ENCODE assay signal across 12 mouse cellular contexts in genomic region chr2:152950358-152951064, GRCm38 (mm10). TPM values are rescaled to one million over a fixed set of nuclear protein-coding genes. Genes with fewer than 3 reads are reported as not detected.
A peak's percentile ranks its signal among the peaks of the same experiment; 100 is the strongest.
DNase-seq lines count a peak whose midpoint lies in the region; ATAC-seq and TF ChIP-seq lines count a peak whose summit lies in the region.
"Had no signal": no experiment of that assay in that cellular context is flagged by ENCODE, and none has a peak within 500 bp of the region (broad histone marks: within the 10 kb centered on the region; RNA-seq: fewer than 3 reads in every experiment).

No protein-coding gene starts in this region.

- no peak overlapping the region for H3K9ac ChIP-seq in heart, embryonic 15.5 days
- H3K9ac ChIP-seq in embryonic facial prominence, embryonic 12.5 days, result no peak overlapping the region
- peak overlapping the region; percentile 65; the same call in 1 of the 2 replicates for H3K9ac ChIP-seq in hindbrain, embryonic 12.5 days
- H3K9ac ChIP-seq in midbrain, embryonic 16.5 days (ENCODE audit: low read depth, low read length), result peak overlapping the region; percentile 90

- H3K4me2 ChIP-seq in heart, embryonic 15.5 days, result peak overlapping the region; percentile 98
- peak overlapping the region; percentile 82 for H3K4me2 ChIP-seq in embryonic facial prominence, embryonic 12.5 days (replicated peaks)
- H3K4me2 ChIP-seq in hindbrain, embryonic 12.5 days (replicated peaks), result peak overlapping the region; percentile 96
- peak overlapping the region; percentile 70 for H3K4me2 ChIP-seq in midbrain, embryonic 16.5 days (ENCODE audit: low read length)

- H3K27ac ChIP-seq in heart, embryonic 15.5 days, result no peak overlapping the region
- H3K27ac ChIP-seq in embryonic facial prominence, embryonic 12.5 days, result no peak overlapping the region
- no peak overlapping the region for H3K27ac ChIP-seq in hindbrain, embryonic 12.5 days
- H3K27ac ChIP-seq in midbrain, embryonic 16.5 days (ENCODE audit: low read length), result no peak overlapping the region

- no peak for TF ChIP-seq POLR2A in lung, adult 2 months (IDR thresholded peaks at IDR 0.05; ENCODE audit: borderline replicate concordance, extremely low read depth, low read depth, low read length)

- H3K36me3 ChIP-seq in heart, embryonic 15.5 days, result no peaks in the 10 kb centered on the region
- no peaks in the 10 kb centered on the region for H3K36me3 ChIP-seq in embryonic facial prominence, embryonic 12.5 days
- H3K36me3 ChIP-seq in hindbrain, embryonic 12.5 days, result no peaks in the 10 kb centered on the region
- no peaks in the 10 kb centered on the region for H3K36me3 ChIP-seq in midbrain, embryonic 16.5 days (ENCODE audit: control insufficient read depth, insufficient read depth, low read length)
- H3K36me3 ChIP-seq: G1E had no signal

- ATAC-seq in heart, embryonic 15.5 days (replicated peaks; ENCODE audit: insufficient number of reproducible peaks, insufficient read depth, low FRiP score, low read depth), result no peak
- ATAC-seq in embryonic facial prominence, embryonic 12.5 days (ENCODE audit: insufficient number of reproducible peaks, insufficient read depth, low FRiP score, low TSS enrichment), result no peak
- 0 out of 2 replicates have a peak, but pooled peaks have one; percentile 34 for ATAC-seq in hindbrain, embryonic 12.5 days (ENCODE audit: low FRiP score)
- ATAC-seq in midbrain, embryonic 16.5 days, result peak; percentile 39; the same call in 1 of the 2 replicates
- no peak for ATAC-seq in activated CD4-positive, CD25-positive, alpha-beta regulatory T cell, adult 4 months

- no peaks in the 10 kb centered on the region for H3K9me3 ChIP-seq in heart, embryonic 15.5 days (replicated peaks)
- no peaks in the 10 kb centered on the region for H3K9me3 ChIP-seq in embryonic facial prominence, embryonic 12.5 days
- H3K9me3 ChIP-seq in hindbrain, embryonic 12.5 days (replicated peaks), result no peaks in the 10 kb centered on the region
- H3K9me3 ChIP-seq in midbrain, embryonic 16.5 days (replicated peaks; ENCODE audit: control insufficient read depth, low read length, poor library complexity, severe bottlenecking), result no peaks in the 10 kb centered on the region
- H3K9me3 ChIP-seq: G1E had no signal

- 35% methylated on average over 11 of the region's 11 CpGs for WGBS in heart, embryonic 15.5 days
- 34% methylated on average over 11 of the region's 11 CpGs for WGBS in embryonic facial prominence, embryonic 12.5 days
- WGBS in hindbrain, embryonic 12.5 days, result 40% methylated on average over 11 of the region's 11 CpGs
- WGBS in midbrain, embryonic 16.5 days, result 35% methylated on average over 11 of the region's 11 CpGs
- WGBS in lung, adult 2 months, result 44% methylated on average over 11 of the region's 11 CpGs

- peaks cover 9% of the 10 kb centered on the region for H3K4me1 ChIP-seq in heart, embryonic 15.5 days (replicated peaks)
- H3K4me1 ChIP-seq in embryonic facial prominence, embryonic 12.5 days, result 0 out of 2 replicates have a peak, but pooled peaks cover 7% of the 10 kb centered on the region
- H3K4me1 ChIP-seq in hindbrain, embryonic 12.5 days, result peaks cover 23% of the 10 kb centered on the region
- H3K4me1 ChIP-seq in midbrain, embryonic 16.5 days (ENCODE audit: control insufficient read depth, insufficient read depth, low read length), result peaks cover 11% of the 10 kb centered on the region
- H3K4me1 ChIP-seq in lung, adult 2 months (ENCODE audit: control insufficient read depth, insufficient read depth, low read length), result no peaks in the 10 kb centered on the region

- peaks cover 90% of the 10 kb centered on the region for H3K27me3 ChIP-seq in heart, embryonic 15.5 days
- H3K27me3 ChIP-seq in embryonic facial prominence, embryonic 12.5 days, result peaks cover 62% of the 10 kb centered on the region
- peaks cover 67% of the 10 kb centered on the region for H3K27me3 ChIP-seq in hindbrain, embryonic 12.5 days
- peaks cover 2% of the 10 kb centered on the region for H3K27me3 ChIP-seq in midbrain, embryonic 16.5 days (ENCODE audit: control insufficient read depth, insufficient read depth, low read depth, low read length)

- TF ChIP-seq CTCF in lung, adult 2 months (IDR thresholded peaks at IDR 0.05; ENCODE audit: insufficient read depth, low read length), result no peak

- peak overlapping the region; percentile 63; the same call in 1 of the 2 replicates for H3K4me3 ChIP-seq in heart, embryonic 15.5 days
- peak overlapping the region; percentile 63 for H3K4me3 ChIP-seq in embryonic facial prominence, embryonic 12.5 days
- peak overlapping the region; percentile 53 for H3K4me3 ChIP-seq in hindbrain, embryonic 12.5 days
- H3K4me3 ChIP-seq in midbrain, embryonic 16.5 days (ENCODE audit: low read depth, low read length), result peak overlapping the region; percentile 77
- no peak overlapping the region for H3K4me3 ChIP-seq in lung, adult 2 months (replicated peaks; ENCODE audit: extremely low read depth, low read depth, low read length)

- no peak for DNase-seq in heart, postnatal 4 days
- DNase-seq in lung, adult 2 months, result no peak
- no peak for DNase-seq in right cerebral cortex, adult 18-20 months

RNA-seq across cellular contexts. Expression of gene Dusp15, which starts 1.0 kb away (rescaled TPM):
- 0.09 and 0.28 TPM in 2 replicates for polyA plus RNA-seq in heart, embryonic 15.5 days (2015; fragmentation: Nextera tagmentation; extraction: Ambion mirVana)
- under 1 TPM; 0.10 to 0.41 TPM for total RNA-seq in heart, postnatal 4 days (2021)
- polyA plus RNA-seq in embryonic facial prominence, embryonic 12.5 days (2016; fragmentation: Nextera tagmentation; extraction: Ambion mirVana), result 0.90 and 1.4 TPM in 2 replicates
- 2.8 and 2.9 TPM in 2 replicates for polyA plus RNA-seq in hindbrain, embryonic 12.5 days (2016; fragmentation: Nextera tagmentation; extraction: Ambion mirVana)
- 10.6 and 13.7 TPM in 2 replicates for polyA plus RNA-seq in midbrain, embryonic 16.5 days (2015; fragmentation: Nextera tagmentation; extraction: Ambion mirVana)
- not detected for polyA plus RNA-seq in activated CD4-positive, CD25-positive, alpha-beta regulatory T cell, adult 4 months (2017; shearing (Covaris generic))
- 0.37 and 0.60 TPM in 2 replicates for polyA plus RNA-seq in lung, adult 2 months (2012; rRNA removed)
- polyA plus RNA-seq: G1E; lung, embryonic 16.5 days; small intestine, adult 2 months had no signal

RNA-seq across cellular contexts. Expression of gene Ttll9, which starts 11.8 kb away (rescaled TPM):
- polyA plus RNA-seq in heart, embryonic 15.5 days (2015; fragmentation: Nextera tagmentation; extraction: Ambion mirVana), result 0.26 and 0.63 TPM in 2 replicates
- total RNA-seq in heart, postnatal 4 days (2021), result not detected
- polyA plus RNA-seq in embryonic facial prominence, embryonic 12.5 days (2016; fragmentation: Nextera tagmentation; extraction: Ambion mirVana), result 0.50 and 0.97 TPM in 2 replicates
- polyA plus RNA-seq in hindbrain, embryonic 12.5 days (2016; fragmentation: Nextera tagmentation; extraction: Ambion mirVana), result 2.4 and 3.9 TPM in 2 replicates
- polyA plus RNA-seq in midbrain, embryonic 16.5 days (2015; fragmentation: Nextera tagmentation; extraction: Ambion mirVana), result 6.8 and 9.2 TPM in 2 replicates
- polyA plus RNA-seq in activated CD4-positive, CD25-positive, alpha-beta regulatory T cell, adult 4 months (2017; shearing (Covaris generic)), result 1 to 10 TPM; 1.2 to 1.3 TPM
- 3.4 and 3.8 TPM in 2 replicates for polyA plus RNA-seq in lung, adult 2 months (2012; rRNA removed)
- total RNA-seq: G1E; gastrocnemius, postnatal 4 days had no signal
- polyA plus RNA-seq: G1E; small intestine, adult 2 months had no signal

RNA-seq across cellular contexts. Expression of gene Foxs1, which starts 17.5 kb away (rescaled TPM):
- polyA plus RNA-seq in heart, embryonic 15.5 days (2015; fragmentation: Nextera tagmentation; extraction: Ambion mirVana), result 6.6 and 8.3 TPM in 2 replicates
- total RNA-seq in heart, postnatal 4 days (2021), result 10 to 100 TPM in 1 of 2 experiments, 1 to 10 TPM in 1; 8.1 to 10.6 TPM
- polyA plus RNA-seq in embryonic facial prominence, embryonic 12.5 days (2016; fragmentation: Nextera tagmentation; extraction: Ambion mirVana), result 0.80 and 0.84 TPM in 2 replicates
- polyA plus RNA-seq in hindbrain, embryonic 12.5 days (2016; fragmentation: Nextera tagmentation; extraction: Ambion mirVana), result 1.3 and 2.5 TPM in 2 replicates
- polyA plus RNA-seq in midbrain, embryonic 16.5 days (2015; fragmentation: Nextera tagmentation; extraction: Ambion mirVana), result 4.0 and 4.3 TPM in 2 replicates
- polyA plus RNA-seq in activated CD4-positive, CD25-positive, alpha-beta regulatory T cell, adult 4 months (2017; shearing (Covaris generic)), result not detected
- polyA plus RNA-seq in lung, adult 2 months (2012; rRNA removed), result 11.1 and 12.9 TPM in 2 replicates
- total RNA-seq: G1E had no signal
- polyA plus RNA-seq: G1E had no signal

RNA-seq across cellular contexts. Expression of gene Mylk2, which starts 39.4 kb away (rescaled TPM):
- 0.11 and 0.15 TPM in 2 replicates for polyA plus RNA-seq in heart, embryonic 15.5 days (2015; fragmentation: Nextera tagmentation; extraction: Ambion mirVana)
- total RNA-seq in heart, postnatal 4 days (2021), result under 1 TPM; 0.26 to 0.38 TPM
- polyA plus RNA-seq in embryonic facial prominence, embryonic 12.5 days (2016; fragmentation: Nextera tagmentation; extraction: Ambion mirVana), result 0.06 TPM in 1 of 2 replicates, not detected in the other
- 0.10 TPM in 1 of 2 replicates, not detected in the other for polyA plus RNA-seq in hindbrain, embryonic 12.5 days (2016; fragmentation: Nextera tagmentation; extraction: Ambion mirVana)
- polyA plus RNA-seq in midbrain, embryonic 16.5 days (2015; fragmentation: Nextera tagmentation; extraction: Ambion mirVana), result 0.14 TPM in 1 of 2 replicates, not detected in the other
- not detected for polyA plus RNA-seq in activated CD4-positive, CD25-positive, alpha-beta regulatory T cell, adult 4 months (2017; shearing (Covaris generic))
- polyA plus RNA-seq in lung, adult 2 months (2012; rRNA removed), result 0.29 and 3.9 TPM in 2 replicates
- polyA plus RNA-seq: G1E; small intestine, adult 2 months had no signal

Comparison
In these comparisons a context has a peak if more than half of its experiments do, and no peak if none do; other contexts are left out.
1. ATAC-seq: peak in hindbrain, embryonic 12.5 days (single experiment) and midbrain, embryonic 16.5 days (single experiment); none in heart, embryonic 15.5 days (single experiment), embryonic facial prominence, embryonic 12.5 days (single experiment) and activated CD4-positive, CD25-positive, alpha-beta regulatory T cell, adult 4 months (single experiment).
2. H3K9ac ChIP-seq: peak in hindbrain, embryonic 12.5 days (single experiment) and midbrain, embryonic 16.5 days (single experiment); none in heart, embryonic 15.5 days (single experiment) and embryonic facial prominence, embryonic 12.5 days (single experiment).
3. Peak in every context shown above with its lines, with median percentiles within 50 percentile points of each other: H3K4me2 ChIP-seq.